Mouse (Mus musculus): ENCODE measurements around the gene Bach2.

Bach2 gene

DNA sequence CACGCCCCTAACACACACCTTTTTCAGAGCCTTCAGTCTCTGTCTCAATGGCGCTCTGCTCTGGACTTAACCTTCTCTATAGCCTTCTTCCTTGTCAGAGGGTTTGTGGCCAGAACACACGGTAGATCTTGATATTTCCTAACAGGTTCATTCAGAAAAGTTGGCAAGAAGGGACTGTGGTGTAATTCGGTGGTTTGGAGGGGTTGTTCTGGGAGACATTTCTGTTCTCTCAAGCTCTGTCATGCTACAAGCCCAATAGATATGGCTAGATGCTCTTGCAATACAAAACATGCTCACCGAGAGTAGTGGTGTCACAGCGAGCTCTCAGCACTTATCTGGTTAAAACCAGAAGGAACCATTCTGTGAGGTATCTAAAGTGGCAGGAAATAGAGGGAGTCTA lies 51.2 kb downstream of the Bach2 start:
- DNase-seq (ENCODE audit: extremely low read depth, insufficient read length, low spot score), result no peak

DNA sequence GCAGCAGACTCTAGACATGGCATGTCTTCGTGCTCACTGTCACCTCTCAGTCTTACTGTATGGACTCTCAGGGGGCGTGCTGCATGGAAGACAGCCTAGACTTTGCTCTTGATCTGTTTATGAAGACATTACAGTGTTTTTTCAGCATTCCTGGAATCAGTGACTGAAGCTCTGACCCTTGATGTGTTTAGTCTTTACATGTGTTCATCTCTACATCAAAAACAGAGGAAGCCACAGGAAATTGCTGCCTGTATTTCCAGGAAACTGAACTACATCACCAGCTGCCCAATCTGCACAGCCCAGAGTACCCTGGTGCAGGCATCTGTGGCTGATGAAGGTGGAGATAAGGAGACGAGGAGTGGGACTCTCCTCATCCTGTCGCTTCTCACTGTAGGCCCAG lies 52.8 kb downstream of the Bach2 start:
- DNase-seq (ENCODE audit: extremely low read depth, insufficient read length, low spot score), result no peak

DNA sequence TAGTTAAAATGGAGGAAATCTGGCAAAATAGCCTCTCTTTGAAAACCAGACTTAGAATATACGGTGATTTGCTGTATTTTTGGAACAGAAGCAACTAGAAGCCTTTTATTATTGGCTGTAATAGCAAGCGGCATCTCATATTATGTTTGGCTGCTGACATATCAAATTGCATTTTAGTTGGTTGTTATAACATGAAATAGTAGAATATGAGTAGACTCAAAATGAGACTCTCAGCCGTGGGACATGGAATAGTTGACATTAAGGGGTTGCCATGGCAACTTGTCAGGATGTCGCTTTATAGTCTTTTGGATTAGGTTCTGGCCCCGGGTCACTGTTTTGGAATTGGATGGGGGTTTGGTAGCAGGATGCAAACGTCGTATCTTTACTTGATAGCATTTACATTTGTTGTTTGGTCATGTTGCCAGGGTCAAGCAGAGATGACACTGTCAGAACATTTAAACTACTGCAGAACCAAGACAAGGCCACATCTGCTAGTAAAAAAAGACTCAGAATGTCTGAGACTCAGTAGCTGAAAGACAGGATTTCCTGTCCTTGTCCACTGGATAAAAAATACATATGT lies 55.2 kb downstream of the Bach2 start:
- DNase-seq (ENCODE audit: extremely low read depth, insufficient read length, low spot score), result no peak

DNA sequence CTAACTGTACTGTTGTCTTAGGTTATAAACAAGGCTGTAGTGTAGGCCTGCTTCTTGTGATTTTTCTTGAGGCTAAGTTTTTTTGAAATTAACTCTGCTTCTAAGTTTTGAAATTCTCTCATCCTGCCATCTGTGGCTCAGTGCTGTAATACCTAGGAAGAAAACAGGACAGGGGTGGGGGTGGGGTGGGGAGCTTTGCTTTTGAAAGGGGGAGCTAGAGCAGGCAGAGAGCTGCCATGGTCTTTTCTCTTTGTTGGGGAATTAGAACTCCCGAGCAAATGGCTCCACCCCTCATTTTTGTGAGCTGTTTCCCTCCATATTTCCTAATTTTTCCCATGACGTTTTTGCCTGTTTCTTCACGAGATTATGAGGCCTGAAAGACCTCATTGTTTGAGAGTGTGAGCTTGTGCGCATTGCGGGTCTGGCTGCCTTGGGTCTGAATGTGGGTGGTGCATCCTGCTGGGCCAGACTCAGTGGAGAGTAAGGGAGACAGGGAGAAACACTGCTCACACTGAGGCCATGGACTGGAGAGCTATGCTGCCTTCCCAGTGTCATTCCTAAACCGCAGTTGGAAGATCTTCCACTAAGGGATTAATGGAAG lies 58.6 kb downstream of the Bach2 start:
- DNase-seq (ENCODE audit: extremely low read depth, insufficient read length, low spot score), result no peak

DNA sequence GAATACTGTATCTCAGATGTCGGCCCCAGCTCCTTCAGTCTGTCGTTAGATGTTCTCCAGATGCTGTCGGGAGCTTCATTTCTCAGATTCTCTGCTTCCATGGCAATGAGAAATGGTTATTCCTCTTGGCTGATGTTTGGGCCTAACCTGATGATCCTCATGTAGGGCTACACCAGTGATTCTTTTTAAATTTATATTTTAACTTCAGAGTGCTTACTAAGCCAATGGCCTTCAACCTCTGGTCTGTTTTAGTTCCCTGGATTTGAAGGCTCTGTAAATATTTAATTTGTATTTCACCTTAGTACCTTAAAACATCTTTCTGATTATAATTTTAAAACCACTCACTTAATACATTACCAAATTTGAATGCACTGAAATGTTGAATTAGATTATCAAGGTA lies 60.6 kb downstream of the Bach2 start:
- no peak for DNase-seq (ENCODE audit: extremely low read depth, insufficient read length, low spot score)

DNA sequence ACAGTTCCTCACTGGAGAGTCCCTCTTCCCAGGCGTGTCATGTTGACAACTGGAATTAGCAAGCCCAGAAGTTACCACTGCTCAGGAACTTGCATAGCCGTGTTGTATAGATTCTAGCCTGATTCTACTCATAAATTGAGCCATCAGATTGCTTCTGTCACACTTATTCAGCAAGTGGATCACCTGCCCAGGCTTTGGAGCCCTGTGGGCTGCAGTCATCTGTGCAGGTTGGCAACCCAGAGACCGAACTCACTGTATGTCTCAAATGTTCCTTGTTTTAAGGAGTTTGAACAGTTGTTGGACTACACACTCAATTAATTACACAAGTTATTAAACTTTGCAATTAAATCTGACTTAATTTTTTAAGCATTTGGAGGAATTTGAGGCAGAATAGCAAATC lies 61.4 kb downstream of the Bach2 start:
- no peak for DNase-seq (ENCODE audit: extremely low read depth, insufficient read length, low spot score)

DNA sequence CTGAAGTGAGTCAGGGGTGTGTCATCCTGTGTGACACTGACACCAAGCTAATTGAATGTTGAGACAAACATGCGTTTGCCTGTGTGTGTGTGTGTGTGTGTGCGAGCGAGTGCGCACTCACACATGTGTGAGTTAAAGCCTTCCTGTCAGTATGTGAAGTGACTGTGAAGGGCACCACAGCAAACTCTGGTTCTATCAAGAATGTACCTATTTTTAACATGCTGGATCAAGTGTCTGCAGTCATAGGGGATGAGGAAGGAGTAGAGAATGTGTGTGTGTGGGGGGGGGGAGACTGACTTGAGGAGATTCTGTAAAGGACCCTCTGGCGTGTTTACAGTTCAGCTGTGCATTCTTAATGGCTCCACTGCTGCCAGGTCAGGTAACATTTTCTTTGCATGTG lies 64.1 kb downstream of the Bach2 start:
- no peak for DNase-seq (ENCODE audit: extremely low read depth, insufficient read length, low spot score)

DNA sequence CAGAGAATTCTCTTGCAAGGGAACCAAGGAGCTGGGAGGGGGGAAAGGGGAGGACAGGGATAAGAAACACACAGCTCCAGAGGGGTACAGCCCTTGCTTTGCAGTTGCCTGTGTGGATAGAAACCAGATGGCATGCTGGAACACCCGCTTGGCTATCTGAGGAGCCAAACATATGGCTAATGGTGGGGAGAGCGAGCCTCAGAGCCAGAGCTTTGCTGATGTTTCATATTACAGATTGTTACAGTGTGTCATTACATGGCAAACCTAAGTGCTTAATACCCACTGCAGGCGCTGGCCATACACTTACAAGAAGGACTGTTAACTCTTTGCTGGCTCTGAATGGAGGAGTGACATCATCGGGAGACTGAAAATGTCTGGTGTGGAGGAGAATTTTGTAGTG lies 64.5 kb downstream of the Bach2 start:
- peak; percentile 51 for DNase-seq (ENCODE audit: extremely low read depth, insufficient read length, low spot score)

DNA sequence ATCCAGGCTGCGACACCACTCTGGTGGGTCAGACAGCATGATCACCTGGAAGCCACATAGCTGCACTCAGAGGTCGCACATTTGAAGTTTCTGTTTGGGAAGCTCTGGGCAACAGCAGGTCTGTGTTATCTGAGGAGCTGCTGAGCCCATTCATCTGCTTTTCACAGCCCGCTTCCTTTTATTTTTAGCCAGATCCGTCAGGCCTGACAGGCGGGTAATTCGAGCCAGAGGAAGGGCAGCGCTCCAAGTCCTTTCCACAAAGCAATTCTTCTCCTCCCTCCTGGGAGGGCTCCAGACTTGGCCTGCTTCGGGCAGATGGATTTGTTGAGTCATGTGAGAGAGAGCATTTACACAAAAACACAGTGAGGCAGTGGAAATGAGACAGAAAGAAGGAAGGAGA lies 65.1 kb downstream of the Bach2 start:
- DNase-seq (ENCODE audit: extremely low read depth, insufficient read length, low spot score), result peak; percentile 83

DNA sequence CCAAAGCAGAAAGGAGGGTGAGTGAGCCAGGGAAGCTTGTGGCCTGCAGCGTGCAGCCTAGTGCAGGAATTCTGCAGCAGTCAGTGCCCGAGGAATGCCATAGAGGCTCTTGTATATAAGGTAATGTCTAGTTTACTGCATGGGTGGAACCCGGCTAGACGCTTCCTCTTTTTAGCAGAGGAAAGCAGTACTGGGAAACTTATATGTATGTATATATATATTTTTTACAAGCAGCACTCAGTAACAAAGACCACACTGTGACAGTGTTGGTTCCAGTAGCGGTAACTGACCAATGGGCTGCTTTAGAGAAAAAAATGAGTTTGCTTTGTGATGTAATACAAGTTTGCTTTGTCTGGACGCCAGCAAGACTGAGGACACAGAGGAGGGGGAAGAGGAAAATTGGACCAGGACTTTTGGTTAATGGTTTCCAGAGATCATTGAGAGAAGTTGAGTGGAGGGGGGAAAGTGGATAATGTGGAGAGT lies 65.7 kb downstream of the Bach2 start:
- peak; percentile 40 for DNase-seq (ENCODE audit: extremely low read depth, insufficient read length, low spot score)

DNA sequence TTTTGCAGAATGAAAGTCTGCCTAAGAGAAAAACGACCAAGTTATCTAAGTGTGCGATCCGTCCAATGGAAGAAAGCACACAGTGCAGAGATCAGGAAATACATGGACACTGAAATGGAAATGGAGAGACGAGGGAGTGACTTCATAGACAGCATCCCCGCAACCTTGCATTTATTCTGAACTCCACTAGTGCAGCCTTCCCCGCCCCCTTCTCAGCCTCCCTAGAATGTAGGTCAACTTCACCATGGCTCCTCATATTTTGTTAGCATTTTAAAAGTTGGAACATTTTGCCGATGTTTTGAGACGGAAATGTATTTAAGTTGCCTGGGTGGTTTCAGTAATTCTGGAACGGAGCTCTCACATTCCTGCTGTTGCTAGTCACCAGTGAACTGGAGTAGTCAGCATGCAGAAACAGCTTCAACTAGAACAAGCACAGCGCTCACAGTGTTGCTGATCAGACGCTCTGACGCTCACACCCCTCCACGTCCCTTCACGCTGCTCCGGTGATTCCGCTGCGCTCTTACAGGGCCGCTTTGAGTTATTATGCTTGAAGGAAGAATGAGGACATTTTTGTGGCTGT lies 66.5 kb downstream of the Bach2 start:
- peak; percentile 69 for DNase-seq (ENCODE audit: extremely low read depth, insufficient read length, low spot score)

DNA sequence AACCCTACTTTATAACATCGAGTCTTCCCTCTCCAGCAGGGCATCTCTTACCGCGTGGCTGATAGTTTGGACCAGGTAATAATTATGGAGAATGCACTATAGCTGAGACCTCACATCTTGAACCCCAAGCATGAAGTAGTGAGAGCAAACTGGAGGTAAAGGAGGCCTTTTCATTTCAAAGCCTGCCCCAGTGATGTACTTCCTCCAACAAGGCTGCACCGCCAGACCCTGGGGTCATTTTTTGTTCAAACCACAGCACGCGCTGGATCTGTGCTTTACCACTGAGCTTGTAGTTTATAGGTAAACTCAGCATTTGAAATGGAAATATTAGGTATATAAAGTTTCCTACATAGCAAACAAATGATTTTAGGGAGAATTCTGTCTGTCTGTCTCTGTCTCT lies 67.1 kb downstream of the Bach2 start:
- no peak for DNase-seq (ENCODE audit: extremely low read depth, insufficient read length, low spot score)

DNA sequence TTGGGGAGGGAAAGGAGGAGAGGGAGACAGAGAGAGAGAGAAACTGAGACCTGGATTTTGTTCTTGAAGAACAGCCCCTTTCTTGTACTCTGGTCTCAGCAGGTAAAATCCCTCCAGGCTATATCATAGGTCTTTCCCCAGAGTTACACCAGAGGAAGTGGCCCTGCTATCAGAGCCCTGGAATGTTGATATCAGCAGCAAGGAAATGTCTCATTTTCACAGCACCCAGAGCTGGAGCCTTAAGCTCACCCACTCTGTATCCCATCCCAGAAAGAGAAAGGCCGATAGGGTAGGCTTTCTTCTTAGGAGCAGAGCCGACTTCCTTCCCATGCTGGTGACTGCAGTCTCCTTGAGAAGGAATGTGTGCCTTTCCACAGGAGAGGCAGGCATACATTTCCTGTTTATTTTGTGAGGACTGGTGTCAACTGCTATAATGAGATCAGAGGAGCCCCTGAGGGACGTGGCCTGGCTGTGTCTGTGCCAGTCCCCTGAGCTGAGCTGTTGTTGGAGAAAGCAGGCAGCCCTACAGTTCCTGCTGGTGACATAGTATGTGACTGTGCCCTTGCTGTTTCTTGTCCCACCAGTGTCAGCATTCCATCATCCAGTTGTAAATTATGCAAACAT lies 67.7 kb downstream of the Bach2 start:
- DNase-seq (ENCODE audit: extremely low read depth, insufficient read length, low spot score), result no peak

DNA sequence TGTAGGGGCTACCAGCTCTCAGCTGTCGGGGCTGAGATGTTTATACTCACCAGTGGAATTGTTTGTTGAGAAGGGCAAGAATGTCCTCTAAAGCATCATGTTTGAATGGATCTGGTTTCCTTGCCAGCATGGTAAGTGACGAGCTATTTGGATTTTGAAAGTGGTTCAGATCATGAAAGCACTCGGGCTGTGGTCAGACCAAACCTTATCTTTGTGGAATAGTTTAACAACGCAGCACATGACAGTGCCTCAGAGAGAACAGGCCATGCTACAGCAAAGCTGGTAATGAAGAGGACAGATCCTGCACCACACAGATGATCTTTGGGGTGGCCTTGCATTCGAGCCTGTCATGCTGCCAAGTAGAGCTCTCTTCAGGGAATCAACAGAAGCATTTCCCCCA lies 68.6 kb downstream of the Bach2 start:
- no peak for DNase-seq (ENCODE audit: extremely low read depth, insufficient read length, low spot score)

DNA sequence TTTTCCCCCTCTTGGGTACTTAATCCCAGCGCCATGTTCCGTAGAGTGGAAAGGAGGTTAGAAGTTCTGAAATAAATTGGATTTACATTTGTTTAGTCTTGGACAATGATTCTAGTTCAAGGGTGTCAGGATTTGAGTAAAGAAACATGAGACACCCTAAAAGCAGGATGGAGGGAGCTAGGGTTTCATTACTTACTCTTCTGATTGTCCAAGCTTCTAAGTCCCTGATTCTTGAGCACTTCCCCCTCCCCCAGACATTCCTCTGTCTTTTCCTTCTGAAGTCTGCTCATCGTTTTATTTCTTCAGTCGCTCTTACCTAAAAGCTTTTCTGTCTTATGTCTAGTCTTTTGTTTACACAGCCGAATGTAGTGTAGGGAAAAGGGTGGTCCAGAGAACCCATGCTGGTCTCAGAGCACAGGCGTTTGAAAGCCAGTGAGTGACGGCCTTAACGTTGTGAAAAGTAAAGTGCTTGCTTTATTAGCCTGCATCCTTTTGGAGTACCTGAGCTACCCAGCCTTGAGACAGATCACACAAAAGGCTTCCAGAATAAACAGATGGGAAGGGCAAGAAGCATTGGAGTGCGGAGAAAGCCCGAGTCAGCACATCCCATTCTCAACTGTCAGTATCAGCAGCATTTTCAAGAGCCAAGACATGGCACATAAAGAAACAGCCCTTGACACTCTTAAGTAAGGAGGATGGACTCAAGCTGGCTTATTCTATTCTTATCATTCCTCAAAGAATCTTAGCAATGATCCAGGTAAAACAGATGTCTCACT lies 73.8 kb downstream of the Bach2 start:
- DNase-seq (ENCODE audit: extremely low read depth, insufficient read length, low spot score), result no peak

DNA sequence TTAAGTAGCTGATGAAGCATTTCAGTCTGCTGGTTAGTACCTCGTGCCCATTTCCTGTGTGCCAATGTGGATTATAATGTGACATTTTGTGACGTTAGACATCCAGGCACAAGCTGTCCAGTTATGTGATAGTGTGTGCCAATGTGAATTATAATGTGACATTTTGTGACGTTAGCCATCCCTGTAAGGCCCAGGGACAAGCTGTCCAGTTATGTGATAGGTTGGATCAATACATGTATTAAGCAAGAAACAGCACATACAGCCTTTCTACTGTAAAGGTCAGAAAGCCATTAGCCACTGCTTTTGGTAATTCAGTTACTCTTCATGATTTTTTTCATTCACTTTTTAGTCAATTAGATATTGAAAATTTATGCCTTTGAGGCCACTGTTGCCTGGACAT lies 76.3 kb downstream of the Bach2 start:
- no peak for DNase-seq (ENCODE audit: extremely low read depth, insufficient read length, low spot score)

DNA sequence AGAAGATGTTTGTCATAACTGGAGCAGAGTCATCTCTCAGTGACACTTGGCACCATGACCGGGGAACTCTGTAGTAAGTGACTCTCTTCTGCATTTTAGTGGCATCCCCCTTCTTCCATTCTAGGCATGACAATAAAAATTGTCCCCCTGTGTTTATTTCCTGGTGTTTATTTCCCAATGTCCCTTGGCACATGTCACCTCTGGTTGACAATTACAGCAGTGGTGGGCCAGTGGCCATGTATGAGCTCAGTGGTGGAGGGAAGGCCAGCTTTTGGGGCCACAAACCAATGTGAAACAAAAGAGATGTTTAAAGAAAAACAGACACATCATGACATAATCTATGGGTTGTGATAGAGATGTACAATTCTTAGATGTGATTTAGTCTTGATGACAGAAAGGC lies 80.0 kb downstream of the Bach2 start:
- DNase-seq (ENCODE audit: extremely low read depth, insufficient read length, low spot score), result no peak

DNA sequence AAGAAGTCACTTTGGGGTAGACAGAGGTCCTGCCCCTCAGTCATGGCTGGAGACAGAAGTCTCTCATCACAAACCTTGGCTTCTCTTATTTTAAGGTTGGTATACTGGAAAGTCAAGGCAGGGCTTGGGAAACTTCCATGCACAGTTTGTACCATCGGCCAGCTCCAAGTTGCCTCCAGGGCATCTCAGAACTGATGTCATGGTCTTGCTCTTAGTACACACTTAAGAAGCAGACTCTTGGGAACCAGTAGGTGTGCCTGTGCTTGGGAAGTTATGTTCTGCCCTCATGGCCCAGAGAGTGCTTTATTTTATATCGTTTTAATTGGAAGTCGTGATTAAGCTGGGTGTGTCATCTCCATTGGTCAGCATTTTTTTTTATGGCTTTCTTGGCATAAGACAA lies 80.7 kb downstream of the Bach2 start:
- DNase-seq (ENCODE audit: extremely low read depth, insufficient read length, low spot score), result no peak

DNA sequence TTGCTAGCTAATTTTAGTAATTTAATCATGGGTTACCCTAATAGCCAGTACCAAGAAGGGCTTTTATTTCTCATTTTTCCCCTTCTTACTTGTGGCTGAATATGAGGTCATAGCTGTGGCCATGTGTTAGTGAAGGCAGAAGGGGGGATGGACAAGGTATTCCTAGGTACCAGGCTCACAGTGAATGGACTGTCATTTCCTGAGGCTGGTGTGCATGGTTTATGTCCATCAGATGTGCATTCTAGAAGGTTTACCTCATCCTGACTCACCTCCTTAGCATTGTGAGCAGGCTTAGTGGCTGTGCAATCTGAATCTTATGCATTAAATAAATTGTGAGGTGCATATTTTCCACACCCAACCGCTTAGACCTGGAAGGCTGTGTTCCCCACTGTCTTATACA lies 81.4 kb downstream of the Bach2 start:
- DNase-seq (ENCODE audit: extremely low read depth, insufficient read length, low spot score), result no peak

DNA sequence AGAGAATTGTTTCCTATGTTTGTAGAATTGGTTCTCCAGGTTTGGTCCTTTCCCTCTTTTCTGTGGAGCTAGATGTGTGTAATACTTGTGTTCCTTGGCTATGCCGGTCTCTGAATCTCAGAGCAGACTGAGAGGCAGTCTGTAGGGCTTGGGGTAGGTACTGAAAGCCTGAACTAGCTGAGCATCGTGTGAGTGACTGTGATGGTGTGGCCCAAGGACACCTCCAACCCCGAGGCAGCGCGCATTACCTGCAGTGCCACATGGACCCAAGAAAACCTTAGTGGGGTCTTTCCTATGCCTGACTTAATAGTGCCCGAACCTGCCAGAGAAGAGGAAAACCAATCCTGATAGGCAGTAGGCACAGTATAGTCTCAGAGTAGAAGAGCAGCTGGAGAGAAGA lies 85.5 kb downstream of the Bach2 start:
- no peak for DNase-seq (ENCODE audit: extremely low read depth, insufficient read length, low spot score)

DNA sequence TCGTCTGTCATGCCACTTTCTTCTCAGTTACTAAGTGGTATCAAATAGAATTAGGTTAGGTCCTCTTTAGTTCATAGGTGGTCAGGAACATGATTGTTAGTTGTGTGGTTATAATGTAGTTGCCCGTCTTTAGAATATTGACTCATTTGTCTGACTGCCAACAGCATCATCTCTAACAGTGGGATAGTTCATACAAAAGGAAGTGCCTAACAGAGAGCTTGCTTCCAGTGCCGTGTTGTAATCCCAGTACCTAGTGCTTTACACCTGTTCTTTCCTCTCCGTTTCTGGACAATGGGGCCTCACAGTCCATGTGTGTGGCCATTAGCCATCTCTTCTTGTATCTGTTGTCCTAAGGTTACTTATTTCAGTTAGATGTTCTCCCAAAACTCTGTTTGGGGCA lies 86.4 kb downstream of the Bach2 start:
- DNase-seq (ENCODE audit: extremely low read depth, insufficient read length, low spot score), result no peak
